Mouse (Mus musculus): ENCODE results near the gene Tprg. TPM values are rescaled to one million over a fixed set of nuclear protein-coding genes. Genes with fewer than 3 reads are reported as not detected.
A peak's percentile ranks its signal among the peaks of the same experiment; 100 is the strongest.

Tprg gene
- total RNA-seq, 2 experiments from 2014 or later, result not detected

- intact Hi-C loops (cut with DNase I; ENCODE audit: low total_unique reads), result no loop called here
- DNase-seq, result no peak
Observed at GRCm38 (mm10) chr16:25415186-25415585, 128.6 kb downstream of the Tprg start.

GRCm38 (mm10) chr16:25417875-25418630 is 131.4 kb downstream of the Tprg start:
- intact Hi-C loops (cut with DNase I; ENCODE audit: low total_unique reads), result loop anchor here (1.0 kb wide), 1 partner anchor 30 kb away; no protein-coding TSS in a partner anchor
- no peak for DNase-seq

- intact Hi-C loops (cut with DNase I; ENCODE audit: low total_unique reads), result no loop called here
- DNase-seq, result no peak
Observed at GRCm38 (mm10) chr16:25422997-25423396, 136.4 kb downstream of the Tprg start.

GRCm38 (mm10) chr16:25424001-25424400 is 137.4 kb downstream of the Tprg start:
- intact Hi-C loops (cut with DNase I; ENCODE audit: low total_unique reads), result no loop called here
- no peak for DNase-seq

GRCm38 (mm10) chr16:25424915-25425314 is 138.3 kb downstream of the Tprg start:
- intact Hi-C loops (cut with DNase I; ENCODE audit: low total_unique reads), result no loop called here
- no peak for DNase-seq

GRCm38 (mm10) chr16:25425376-25425775 is 138.8 kb downstream of the Tprg start:
- DNase-seq, result no peak
- intact Hi-C loops (cut with DNase I; ENCODE audit: low total_unique reads), result no loop called here

GRCm38 (mm10) chr16:25426261-25426660 is 139.6 kb downstream of the Tprg start:
- intact Hi-C loops (cut with DNase I; ENCODE audit: low total_unique reads), result no loop called here
- DNase-seq, result peak; percentile 4

- intact Hi-C loops (cut with DNase I; ENCODE audit: low total_unique reads), result no loop called here
- no peak for DNase-seq
Observed at GRCm38 (mm10) chr16:25440039-25440438, 153.4 kb downstream of the Tprg start.

- peak; percentile 73 for DNase-seq
- intact Hi-C loops (cut with DNase I; ENCODE audit: low total_unique reads), result no loop called here
Observed at GRCm38 (mm10) chr16:25445580-25445979, 159.0 kb downstream of the Tprg start.

- intact Hi-C loops (cut with DNase I; ENCODE audit: low total_unique reads), result no loop called here
- no peak for DNase-seq
Observed at GRCm38 (mm10) chr16:25451511-25451910, 164.9 kb downstream of the Tprg start.

GRCm38 (mm10) chr16:25464732-25465131 is 178.1 kb downstream of the Tprg start:
- intact Hi-C loops (cut with DNase I; ENCODE audit: low total_unique reads), result no loop called here

GRCm38 (mm10) chr16:25465435-25466139 is 179.0 kb downstream of the Tprg start:
- peak; percentile 14 for DNase-seq
- intact Hi-C loops (cut with DNase I; ENCODE audit: low total_unique reads), result no loop called here

More at GRCm38 (mm10) chr16:25464732-25465131, 178.1 kb downstream of the Tprg start:
- no peak for DNase-seq

- intact Hi-C loops (cut with DNase I; ENCODE audit: low total_unique reads), result no loop called here
- DNase-seq, result no peak
Observed at GRCm38 (mm10) chr16:25468040-25468439, 181.4 kb downstream of the Tprg start.

- DNase-seq, result no peak
- intact Hi-C loops (cut with DNase I; ENCODE audit: low total_unique reads), result no loop called here
Observed at GRCm38 (mm10) chr16:25468662-25469061, 182.0 kb downstream of the Tprg start.
